Mouse (Mus musculus) E14TG2a.4 (cell line): ENCODE data around the gene Synm.

Experiments
- H3K27me3 ChIP-seq: 2 replicates; pipeline ENCODE4 v1.6.1; 2014; ENCODE audit warnings: low read length, control low read depth; ENCODE audit not compliant: insufficient read depth
- H3K36me3 ChIP-seq: 2 replicates; pipeline ENCODE4 v1.6.1; 2014; ENCODE audit warnings: low read length, control low read depth; ENCODE audit not compliant: insufficient read depth
- H3K4me1 ChIP-seq: replicated peaks from 2 replicates; pipeline ENCODE4 v1.6.1; 2014; ENCODE audit warnings: low read depth, low read length, control low read depth
- H3K4me3 ChIP-seq: replicated peaks from 2 replicates; pipeline ENCODE4 v1.5.1; 2014; ENCODE audit warnings: mild to moderate bottlenecking, low read length
- H3K9me3 ChIP-seq: 2 replicates; pipeline ENCODE4 v1.6.1; 2014; ENCODE audit warnings: low read length, control low read depth
- CTCF ChIP-seq: conservative IDR thresholded peaks from 2 replicates; pipeline ENCODE4 v1.5.1; 2014; ENCODE audit warnings: low read length
- NANOG ChIP-seq: IDR thresholded peaks from 2 replicates; pipeline ENCODE4 v1.6.1; 2014; ENCODE audit warnings: borderline replicate concordance, low read length, mixed read lengths
- POU5F1 ChIP-seq: IDR thresholded peaks from 2 replicates; pipeline ENCODE4 v1.6.1; 2014; ENCODE audit warnings: low read length, borderline replicate concordance

Gene Synm

DNA sequence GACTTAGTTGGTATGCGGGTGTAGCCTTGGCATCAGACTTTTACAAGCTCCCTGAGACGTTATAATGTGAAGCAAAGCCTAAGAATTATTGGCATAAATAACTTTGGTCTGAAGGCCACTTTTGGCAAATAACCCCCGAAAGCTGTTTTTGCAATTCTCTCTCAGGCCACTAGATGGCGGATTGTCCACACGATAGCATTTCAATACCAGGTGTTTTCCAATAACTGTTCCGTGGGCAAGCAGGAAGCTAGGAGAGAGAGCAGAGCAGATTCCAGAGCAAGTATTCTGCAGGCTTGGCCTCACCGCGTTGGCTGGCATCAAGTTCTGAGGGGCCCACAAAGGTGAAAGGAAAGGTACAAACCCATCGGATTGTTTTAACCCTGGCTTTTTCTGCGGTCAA is 29.2 kb upstream of the Synm start:
- TF ChIP-seq POU5F1 (no peak), CTCF (peak; percentile 94)
- Histone ChIP-seq H3K9me3 (no peaks in the 10 kb centered on the region), H3K27me3 (peaks cover 11% of the 10 kb centered on the region), H3K36me3 (no peaks in the 10 kb centered on the region), H3K4me1 (0 out of 2 replicates have a peak, but pooled peaks cover 3% of the 10 kb centered on the region), H3K4me3 (no peak overlapping the region)

DNA sequence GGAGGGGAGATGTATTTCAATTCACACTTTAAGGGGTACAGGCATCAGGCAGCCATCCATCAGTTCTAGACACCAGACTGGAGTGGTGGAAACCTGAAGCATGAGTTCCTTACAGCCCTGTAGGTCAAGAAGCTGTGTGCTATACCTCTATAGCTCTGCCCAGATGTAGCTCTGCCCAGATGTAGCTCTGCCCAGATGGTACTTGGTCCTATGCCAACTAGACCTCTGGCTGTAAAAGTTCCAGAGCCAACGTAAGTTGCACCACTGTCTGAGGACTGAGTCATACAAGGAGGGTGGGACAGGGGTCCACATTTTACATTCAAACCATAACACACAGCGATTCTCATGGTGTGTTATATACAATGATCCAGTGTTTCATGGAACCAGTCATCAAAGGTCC is 28.3 kb upstream of the Synm start:
- H3K27me3 ChIP-seq, result peaks cover 11% of the 10 kb centered on the region
- no peaks in the 10 kb centered on the region for H3K36me3 ChIP-seq
- no peaks in the 10 kb centered on the region for H3K9me3 ChIP-seq
- no peak for TF ChIP-seq POU5F1
- no peak for TF ChIP-seq NANOG
- TF ChIP-seq CTCF, result no peak
- no peak overlapping the region for H3K4me3 ChIP-seq
- H3K4me1 ChIP-seq, result 0 out of 2 replicates have a peak, but pooled peaks cover 3% of the 10 kb centered on the region

DNA sequence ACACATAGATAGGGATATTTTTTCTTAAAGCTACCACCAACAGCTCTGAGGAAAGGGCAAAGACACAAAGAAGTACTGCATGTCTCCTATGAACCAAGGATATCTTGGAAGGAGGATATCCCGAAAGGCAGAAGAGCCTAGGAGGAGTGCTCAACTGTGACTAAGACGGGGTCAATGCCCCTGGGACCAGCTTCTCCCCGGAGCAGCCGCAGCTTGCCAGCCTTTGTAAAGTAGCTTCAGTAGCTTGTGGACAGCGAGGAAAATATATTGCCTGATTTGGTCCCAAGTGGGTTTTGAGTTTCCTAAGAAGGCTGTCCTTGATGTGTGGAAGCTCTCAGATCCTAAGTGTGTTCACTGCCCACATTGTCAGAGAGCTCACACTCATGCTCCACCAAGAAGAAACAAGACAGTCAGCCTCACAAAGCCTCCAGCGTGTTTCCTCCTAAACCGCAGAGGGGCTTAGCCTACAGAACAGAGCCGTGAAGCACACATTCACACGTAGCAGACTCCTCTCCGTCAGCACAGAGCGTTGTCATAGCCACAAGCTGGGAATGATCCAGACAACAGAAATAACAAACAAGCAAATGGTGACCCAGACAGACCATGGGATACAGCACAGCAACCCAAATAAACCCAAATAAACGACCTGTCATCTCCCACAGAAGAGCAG is 17.2 kb upstream of the Synm start:
- Histone ChIP-seq H3K27me3 (peaks cover 16% of the 10 kb centered on the region), H3K4me1 (no peaks in the 10 kb centered on the region), H3K4me3 (no peak overlapping the region), H3K36me3 (no peaks in the 10 kb centered on the region), H3K9me3 (no peaks in the 10 kb centered on the region)
- TF ChIP-seq CTCF (no peak), NANOG (no peak), POU5F1 (no peak)

DNA sequence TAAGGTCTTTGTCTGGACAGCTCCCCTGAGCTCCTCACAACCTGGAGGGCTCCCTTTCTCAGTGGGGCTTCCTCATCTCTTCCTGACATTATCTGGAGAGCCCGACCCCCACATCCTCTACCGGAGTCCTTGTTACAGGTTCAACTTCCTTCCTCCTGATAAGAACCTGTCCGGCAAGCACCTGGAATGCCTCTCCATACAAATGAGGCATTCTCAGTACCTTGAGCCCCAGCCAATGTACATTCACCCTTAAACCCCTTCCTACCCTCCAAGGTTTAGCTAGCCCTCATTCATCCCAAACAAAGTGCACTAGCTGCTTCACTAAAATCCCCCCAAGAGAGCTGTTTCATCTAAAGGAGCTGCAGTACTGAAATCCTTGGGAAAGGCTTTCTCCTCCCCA is 16.1 kb upstream of the Synm start:
- Histone ChIP-seq H3K27me3 (peaks cover 16% of the 10 kb centered on the region), H3K36me3 (no peaks in the 10 kb centered on the region), H3K4me3 (no peak overlapping the region), H3K9me3 (no peaks in the 10 kb centered on the region), H3K4me1 (no peaks in the 10 kb centered on the region)
- TF ChIP-seq POU5F1 (no peak), NANOG (no peak), CTCF (no peak)

DNA sequence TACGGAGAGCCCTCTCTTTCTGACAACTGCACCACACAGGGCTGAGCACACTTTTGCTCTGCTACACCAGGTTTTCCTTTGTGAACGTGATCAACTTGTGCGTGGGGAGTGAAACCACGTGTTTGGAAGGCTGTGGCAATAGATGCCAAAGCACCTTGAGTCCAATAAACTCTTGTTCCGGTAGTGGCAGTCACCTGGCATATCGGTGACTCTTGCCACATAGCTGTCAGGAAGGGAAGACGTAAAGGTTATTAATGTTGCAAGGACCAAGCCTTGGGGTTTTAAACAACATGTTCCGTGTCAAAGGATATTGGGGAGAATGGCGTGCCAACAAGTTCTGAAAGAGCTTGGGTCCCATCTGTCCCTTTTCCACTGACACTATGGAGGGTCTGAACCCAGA is 12.7 kb upstream of the Synm start:
- H3K9me3 ChIP-seq, result no peaks in the 10 kb centered on the region
- H3K27me3 ChIP-seq, result peaks cover 16% of the 10 kb centered on the region
- H3K4me3 ChIP-seq, result no peak overlapping the region
- TF ChIP-seq CTCF, result no peak
- TF ChIP-seq NANOG, result no peak
- no peak for TF ChIP-seq POU5F1
- no peaks in the 10 kb centered on the region for H3K36me3 ChIP-seq
- no peaks in the 10 kb centered on the region for H3K4me1 ChIP-seq

DNA sequence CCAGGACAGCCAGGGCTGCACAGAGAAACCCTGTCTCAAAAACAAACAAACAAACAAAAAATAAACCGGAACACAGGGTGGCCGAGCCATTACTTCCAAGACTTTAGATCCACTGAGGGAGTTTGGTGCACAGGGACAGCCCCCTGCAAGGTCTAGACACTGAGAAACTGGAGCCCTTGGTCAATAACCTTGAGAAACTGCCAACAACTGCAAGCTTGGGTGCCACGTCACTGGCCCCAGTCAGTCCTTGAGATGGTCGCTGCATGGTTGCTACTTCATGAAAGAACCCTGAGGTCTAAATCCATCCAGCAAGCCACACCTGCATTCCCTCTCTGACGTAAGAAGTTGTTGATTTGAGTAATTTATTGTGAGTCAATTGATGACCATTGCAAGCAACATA is 9.9 kb upstream of the Synm start:
- Histone ChIP-seq H3K4me1 (no peaks in the 10 kb centered on the region), H3K4me3 (no peak overlapping the region), H3K36me3 (no peaks in the 10 kb centered on the region), H3K27me3 (peaks cover 15% of the 10 kb centered on the region), H3K9me3 (no peaks in the 10 kb centered on the region)
- TF ChIP-seq CTCF (no peak), POU5F1 (no peak), NANOG (no peak)

DNA sequence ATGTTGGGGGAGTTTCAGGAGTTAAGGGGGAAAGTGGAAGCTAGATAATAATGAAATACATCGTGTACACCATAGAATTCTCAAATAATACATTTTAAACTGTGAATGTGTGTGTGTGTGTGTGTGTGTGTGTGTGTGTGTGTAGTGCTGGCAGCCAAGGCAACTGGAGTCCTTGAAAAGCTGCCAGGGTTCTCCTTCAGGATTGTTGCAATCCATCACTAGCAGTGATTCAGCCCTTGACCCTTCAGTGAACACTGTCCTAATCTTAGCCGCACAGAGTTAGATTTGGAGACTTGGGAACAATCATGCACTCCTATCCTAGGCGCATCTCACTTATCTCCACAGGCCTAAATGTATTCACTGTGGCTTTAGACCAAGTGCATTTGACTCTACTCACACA is 8.6 kb upstream of the Synm start:
- peaks cover 23% of the 10 kb centered on the region for H3K27me3 ChIP-seq
- TF ChIP-seq CTCF, result no peak
- no peak for TF ChIP-seq POU5F1
- TF ChIP-seq NANOG, result no peak
- H3K36me3 ChIP-seq, result no peaks in the 10 kb centered on the region
- no peaks in the 10 kb centered on the region for H3K9me3 ChIP-seq
- H3K4me3 ChIP-seq, result no peak overlapping the region
- H3K4me1 ChIP-seq, result no peaks in the 10 kb centered on the region

DNA sequence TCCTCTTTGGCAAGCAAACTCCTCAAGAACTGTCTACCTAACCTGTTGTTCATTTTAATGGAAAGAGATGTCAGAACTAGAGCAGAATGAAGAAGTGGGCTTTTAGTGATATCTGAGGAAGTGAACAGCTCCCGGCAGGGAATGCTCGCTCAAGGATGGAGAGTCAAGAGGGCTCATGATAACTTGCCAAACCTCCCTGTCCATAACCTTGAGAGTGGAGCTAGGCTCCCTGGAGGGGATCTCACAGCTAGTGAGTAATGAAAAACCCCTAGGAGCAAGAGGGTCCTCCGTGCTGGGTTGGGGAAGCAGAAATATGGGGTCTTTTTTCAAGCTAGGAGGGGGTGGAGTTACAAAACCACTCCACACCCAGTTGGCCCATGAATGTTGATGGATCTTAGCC is 4.1 kb upstream of the Synm start:
- no peaks in the 10 kb centered on the region for H3K36me3 ChIP-seq
- H3K9me3 ChIP-seq, result 0 out of 2 replicates have a peak, but pooled peaks cover 6% of the 10 kb centered on the region
- peaks cover 46% of the 10 kb centered on the region for H3K27me3 ChIP-seq
- H3K4me1 ChIP-seq, result no peaks in the 10 kb centered on the region; the same call in 1 of the 2 replicates
- no peak overlapping the region for H3K4me3 ChIP-seq
- no peak for TF ChIP-seq POU5F1
- no peak for TF ChIP-seq NANOG
- TF ChIP-seq CTCF, result no peak

DNA sequence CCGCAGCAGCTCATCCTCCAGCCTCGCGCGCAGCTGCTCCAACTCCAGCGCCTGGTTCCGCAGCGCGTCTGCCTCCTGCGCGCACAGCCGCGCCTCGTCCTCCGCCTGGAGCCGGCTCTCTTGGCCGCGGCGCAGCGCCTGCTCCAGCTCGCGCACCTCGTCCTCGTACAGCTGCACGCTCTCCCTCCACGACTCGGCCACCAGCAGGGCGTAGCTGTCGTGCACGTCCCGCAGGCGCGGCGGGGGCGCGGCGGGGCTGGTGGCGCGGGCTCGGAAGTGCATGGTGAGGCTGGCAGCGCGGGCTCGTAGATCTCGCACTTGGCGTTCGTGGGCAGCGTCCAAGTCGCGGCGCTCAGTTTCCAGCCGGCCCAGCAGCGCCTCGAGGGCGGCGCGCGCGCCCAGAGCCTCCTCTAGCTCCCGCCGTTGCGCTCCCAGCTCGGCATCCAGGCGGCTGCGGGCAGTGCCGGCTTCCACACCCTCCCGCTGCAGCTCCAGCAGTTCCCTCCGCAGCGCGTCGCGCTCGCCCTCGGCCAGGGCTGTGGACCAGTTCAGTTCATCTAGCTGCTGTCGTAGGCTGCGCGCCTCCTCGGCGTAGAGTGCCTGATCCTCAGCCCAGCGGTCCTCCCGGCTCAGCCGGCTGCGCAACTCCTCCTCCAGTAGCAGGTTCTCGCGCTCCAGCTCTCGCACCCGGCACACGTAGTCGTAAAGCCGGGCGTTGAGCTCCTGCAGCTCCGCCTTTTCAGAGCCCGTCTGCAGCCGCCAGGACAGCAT is 499 bp downstream of the Synm start:
- H3K9me3 ChIP-seq, result 0 out of 2 replicates have a peak, but pooled peaks cover 6% of the 10 kb centered on the region
- peaks cover 68% of the 10 kb centered on the region for H3K27me3 ChIP-seq
- no peaks in the 10 kb centered on the region for H3K36me3 ChIP-seq
- H3K4me1 ChIP-seq, result peaks cover 3% of the 10 kb centered on the region; the same call in 1 of the 2 replicates
- TF ChIP-seq CTCF (no peak), POU5F1 (no peak), NANOG (no peak)
- H3K4me3 ChIP-seq, result peak overlapping the region; percentile 84
